Mouse (Mus musculus) lung, postnatal 0 days (tissue): Measurements from ENCODE around the gene Rab37. TPM values are rescaled to one million over a fixed set of nuclear protein-coding genes. Genes with fewer than 3 reads are reported as not detected.

Source experiments
- ATAC-seq: fragments of 200-750 bp; cut with Nextera tagmentation; 2 replicates; pipeline ENCODE4 v1.8.0; 2017; ENCODE audit warnings: moderate library complexity
- DNase-seq: peaks from one replicate; pipeline ENCODE4 v3.0.0-alpha.2; 2016; ENCODE audit warnings: low spot score
- H3K27ac ChIP-seq: fragments of 300-500 bp; sonication (generic); 2 replicates; pipeline ENCODE4 v1.5.1; 2014; ENCODE audit warnings: antibody characterized with exemption, mild to moderate bottlenecking, low read length, mixed read lengths
- H3K27me3 ChIP-seq: fragments of 300-500 bp; sonication (generic); replicated peaks from 2 replicates; pipeline ENCODE4 v1.6.1; 2014; ENCODE audit warnings: low read length, mixed read lengths; ENCODE audit not compliant: insufficient read depth
- H3K36me3 ChIP-seq: fragments of 300-500 bp; sonication (generic); 2 replicates; pipeline ENCODE4 v1.6.1; 2014; ENCODE audit warnings: low read length, mixed read lengths; ENCODE audit not compliant: insufficient read depth
- H3K4me1 ChIP-seq: fragments of 300-500 bp; sonication (generic); 2 replicates; pipeline ENCODE4 v1.6.1; 2014; ENCODE audit warnings: antibody characterized with exemption, low read depth, low read length, mixed read lengths; ENCODE audit not compliant: insufficient read depth
- H3K4me2 ChIP-seq: fragments of 300-500 bp; sonication (generic); replicated peaks from 2 replicates; pipeline ENCODE4 v1.6.1; 2014; ENCODE audit warnings: low read depth, mild to moderate bottlenecking, low read length, moderate library complexity, mixed read lengths
- H3K4me3 ChIP-seq: fragments of 300-500 bp; sonication (generic); 2 replicates; pipeline ENCODE4 v1.5.1; 2014; ENCODE audit warnings: low read depth, low read length
- H3K9ac ChIP-seq: fragments of 300-500 bp; sonication (generic); replicated peaks from 2 replicates; pipeline ENCODE4 v1.6.1; 2014; ENCODE audit warnings: low read depth, mild to moderate bottlenecking
- H3K9me3 ChIP-seq: fragments of 300-500 bp; sonication (generic); 2 replicates; pipeline ENCODE4 v1.6.1; 2016; ENCODE audit warnings: low read length, mixed read lengths
- CTCF ChIP-seq: IDR thresholded peaks from 2 replicates; pipeline ENCODE4 v1.5.1; 2016; ENCODE audit warnings: antibody characterized with exemption, mild to moderate bottlenecking
- EP300 ChIP-seq: IDR thresholded peaks from 2 replicates; pipeline ENCODE4 v1.6.1; 2016; ENCODE audit warnings: antibody characterized with exemption, mild to moderate bottlenecking, control low read depth
- WGBS: fragments of 180-500 bp; shearing (Covaris S2); extraction: QIAGEN DNeasy Blood & Tissue Kit; methylation state at CpG from one replicate; pipeline ENCODE4 v1.1.7; 2014; 5-methylcytosine and 5-hydroxymethylcytosine counted together
- polyA plus RNA-seq: library from polyadenylated mRNA; unstranded; fragments of >200 nt; fragmentation: Nextera tagmentation; extraction: Ambion mirVana; gene quantifications from 2 replicates; pipeline ENCODE4 v1.2.1, GENCODE M21; 2015

Gene Rab37
- polyA plus RNA-seq, 1 experiment from 2014 or later: 0.85 TPM

GRCm38 (mm10) chr11:115133800-115134199, 42.6 kb downstream of the Rab37 start, which contains the start of gene Cd300lf:
Cd300lf (minus strand) TSS chr11:115133992.
- 0 out of 2 replicates have a peak within 1 kb of the TSS, but pooled peaks have one; percentile 38 for H3K27ac ChIP-seq
- no peak within 1 kb of the TSS; the same call in 1 of the 2 replicates for H3K4me3 ChIP-seq
- no peaks in the 10 kb centered on the region for H3K9me3 ChIP-seq
- ATAC-seq (peak; percentile 49; the same call in 1 of the 2 replicates), DNase-seq (peak; percentile 52)
- H3K4me2 ChIP-seq: no peak within 1 kb of the TSS
- H3K36me3 ChIP-seq: no peaks in the 10 kb centered on the region
- H3K9ac ChIP-seq: no peak within 1 kb of the TSS
- TF ChIP-seq EP300: no peak
- no peak for TF ChIP-seq CTCF
- H3K4me1 ChIP-seq: no peaks in the 10 kb centered on the region
- 73% methylated on average over 8 of the region's 8 CpGs for WGBS
- no peaks in the 10 kb centered on the region for H3K27me3 ChIP-seq

- no peak overlapping the region for H3K4me2 ChIP-seq
- WGBS: 67% methylated on average over 5 of the region's 5 CpGs
- H3K27ac ChIP-seq: no peak overlapping the region
- peak; percentile 57 for ATAC-seq
- H3K9ac ChIP-seq: no peak overlapping the region
- H3K4me3 ChIP-seq: no peak overlapping the region
- no peaks in the 10 kb centered on the region for H3K27me3 ChIP-seq
- no peaks in the 10 kb centered on the region for H3K4me1 ChIP-seq
- DNase-seq: peak; percentile 52
- no peaks in the 10 kb centered on the region for H3K9me3 ChIP-seq
- TF ChIP-seq EP300: 0 out of 2 replicates have a peak, but pooled peaks have one; percentile 8
- TF ChIP-seq CTCF: no peak
- H3K36me3 ChIP-seq: no peaks in the 10 kb centered on the region
These were observed 47.5 kb downstream of the Rab37 start for GRCm38 (mm10) chr11:115138597-115139262.

DNA sequence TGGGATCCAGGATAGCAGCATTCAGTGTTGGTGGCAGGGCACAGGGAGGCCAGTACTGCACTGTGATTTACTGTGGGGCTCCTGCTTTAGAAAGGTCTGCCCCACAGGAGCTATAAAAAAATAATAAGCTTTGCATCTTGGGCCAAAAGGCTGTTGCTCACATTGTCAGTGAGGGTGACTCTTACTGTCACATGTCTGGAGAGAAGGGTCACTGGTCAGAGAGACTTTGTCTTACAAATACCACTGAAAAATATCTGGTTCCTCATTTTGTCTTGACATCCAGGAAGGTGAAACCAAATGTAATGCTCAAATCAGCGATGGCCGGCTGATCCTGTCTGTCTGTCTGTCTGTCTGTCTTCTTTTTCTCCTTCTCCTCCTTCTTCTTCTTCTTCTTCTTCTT, 50.7 kb downstream of the Rab37 start:
- Histone ChIP-seq H3K9me3 (no peaks in the 10 kb centered on the region), H3K4me2 (no peak overlapping the region), H3K9ac (no peak overlapping the region), H3K4me3 (no peak overlapping the region), H3K36me3 (no peaks in the 10 kb centered on the region), H3K4me1 (no peaks in the 10 kb centered on the region), H3K27me3 (no peaks in the 10 kb centered on the region), H3K27ac (no peak overlapping the region)
- ATAC-seq: no peak
- no peak for DNase-seq
- 80% methylated on average over 2 of the region's 2 CpGs for WGBS
- TF ChIP-seq EP300 (no peak), CTCF (no peak)

DNA sequence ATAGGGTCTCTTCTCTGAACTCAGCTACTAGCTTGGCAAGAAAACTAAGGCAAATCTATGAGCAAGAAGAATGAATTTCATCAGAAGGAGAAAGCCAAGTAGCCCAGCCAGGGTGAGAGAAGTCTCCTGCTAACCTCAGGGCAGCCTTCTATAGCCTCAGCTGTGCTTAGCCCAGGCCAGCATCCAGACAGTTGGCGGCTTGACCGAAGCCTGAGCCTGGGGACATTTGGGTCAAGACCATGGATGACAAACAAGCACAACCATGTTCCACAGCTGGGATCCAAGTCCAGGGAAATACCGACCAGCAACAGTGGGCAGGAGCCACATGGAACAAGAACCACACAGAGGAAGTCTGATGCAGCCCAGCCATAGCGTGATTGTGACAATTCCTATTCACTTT, 56.6 kb downstream of the Rab37 start:
- WGBS: 83% methylated on average over 4 of the region's 4 CpGs
- no peak for ATAC-seq
- no peaks in the 10 kb centered on the region for H3K4me1 ChIP-seq
- no peak overlapping the region for H3K4me3 ChIP-seq
- H3K9ac ChIP-seq: no peak overlapping the region
- no peaks in the 10 kb centered on the region for H3K36me3 ChIP-seq
- TF ChIP-seq CTCF (no peak), EP300 (no peak)
- no peak for DNase-seq
- H3K27ac ChIP-seq: no peak overlapping the region
- H3K4me2 ChIP-seq: no peak overlapping the region
- H3K27me3 ChIP-seq: no peaks in the 10 kb centered on the region
- peaks cover 5% of the 10 kb centered on the region; the same call in 1 of the 2 replicates for H3K9me3 ChIP-seq

- H3K27me3 ChIP-seq: 0 out of 2 replicates have a peak, but pooled peaks cover 6% of the 10 kb centered on the region
These were observed 59.6 kb downstream of the Rab37 start for GRCm38 (mm10) chr11:115150741-115151254.

GRCm38 (mm10) chr11:115151755-115152429, 60.7 kb downstream of the Rab37 start:
- ATAC-seq: peak; percentile 64
- 6% methylated on average over 15 of the region's 15 CpGs for WGBS

More at GRCm38 (mm10) chr11:115150741-115151254, 59.6 kb downstream of the Rab37 start:
- Histone ChIP-seq H3K4me3 (no peak overlapping the region), H3K9ac (no peak overlapping the region), H3K27ac (no peak overlapping the region), H3K4me1 (no peaks in the 10 kb centered on the region), H3K9me3 (peaks cover 5% of the 10 kb centered on the region; the same call in 1 of the 2 replicates), H3K4me2 (no peak overlapping the region), H3K36me3 (no peaks in the 10 kb centered on the region)
- ATAC-seq (no peak), DNase-seq (no peak)
- 44% methylated on average over 6 of the region's 6 CpGs for WGBS
- no peak for TF ChIP-seq CTCF
- TF ChIP-seq EP300: no peak

More at GRCm38 (mm10) chr11:115151755-115152429, 60.7 kb downstream of the Rab37 start:
- TF ChIP-seq CTCF (no peak), EP300 (no peak)
- H3K4me1 ChIP-seq: no peaks in the 10 kb centered on the region
- H3K9ac ChIP-seq: no peak overlapping the region
- no peak overlapping the region for H3K27ac ChIP-seq
- peak overlapping the region; percentile 16 for H3K4me3 ChIP-seq
- H3K4me2 ChIP-seq: peak overlapping the region; percentile 46
- 0 out of 2 replicates have a peak, but pooled peaks cover 6% of the 10 kb centered on the region for H3K27me3 ChIP-seq
- DNase-seq: peak; percentile 75
- H3K9me3 ChIP-seq: peaks cover 5% of the 10 kb centered on the region; the same call in 1 of the 2 replicates
- no peaks in the 10 kb centered on the region for H3K36me3 ChIP-seq
